Mouse (Mus musculus) kidney, adult 2 months (tissue): ENCODE measurements around the gene Chic2.

Experiments
- CTCF ChIP-seq: fragments of 200-500 bp; conservative IDR thresholded peaks from 2 replicates; pipeline ENCODE4 v1.5.1; 2011; ENCODE audit warnings: low read depth, mild to moderate bottlenecking, control low read depth, low read length, moderate library complexity, mixed read lengths; ENCODE audit not compliant: insufficient read depth, insufficient read length
- POLR2A ChIP-seq: fragments of 200-500 bp; IDR thresholded peaks from one replicate; pipeline ENCODE4 v1.6.1; 2011; ENCODE audit warnings: low read depth, low read length, control low read depth

DNA sequence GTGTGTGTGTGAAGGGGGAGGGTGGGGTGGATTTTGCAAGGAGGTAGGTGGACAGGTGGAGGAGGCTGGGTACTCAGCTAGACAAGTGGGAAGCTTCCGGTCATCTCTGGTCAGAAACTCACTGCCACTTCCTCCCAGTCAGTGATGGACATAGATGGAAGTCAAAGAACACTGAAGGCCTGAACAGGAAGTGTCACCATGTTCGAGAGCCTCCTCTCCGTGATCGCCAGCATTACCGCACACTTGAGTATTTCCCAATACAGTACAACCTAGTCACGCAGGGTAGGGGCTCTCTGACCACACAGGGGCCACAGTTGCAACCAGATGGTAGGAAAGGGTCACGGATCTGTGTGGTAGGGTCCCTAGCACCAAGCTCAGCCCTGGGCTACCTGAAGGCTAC is 69.1 kb downstream of the Chic2 start:
- no peak for TF ChIP-seq CTCF
- TF ChIP-seq POLR2A = no peak
